Mouse (Mus musculus) midbrain, embryonic 10.5 days (tissue): ENCODE measurements around the gene Tns1. TPM values are rescaled to one million over a fixed set of nuclear protein-coding genes. Genes with fewer than 3 reads are reported as not detected.

Experiments
- DNase-seq: peaks from one replicate; pipeline ENCODE4 v3.0.0-alpha.2; 2017; ENCODE audit warnings: low spot score
- H3K27ac ChIP-seq: fragments of 300-500 bp; sonication (generic); replicated peaks from 2 replicates; pipeline ENCODE4 v1.5.1; 2016; ENCODE audit warnings: mild to moderate bottlenecking
- H3K27me3 ChIP-seq: fragments of 300-500 bp; sonication (generic); 2 replicates; pipeline ENCODE4 v1.6.1; 2016; ENCODE audit warnings: low read depth, mild to moderate bottlenecking; ENCODE audit not compliant: poor library complexity, severe bottlenecking
- H3K36me3 ChIP-seq: fragments of 300-500 bp; sonication (generic); 2 replicates; pipeline ENCODE4 v1.6.1; 2016; ENCODE audit warnings: mild to moderate bottlenecking, moderate library complexity
- H3K4me1 ChIP-seq: fragments of 300-500 bp; sonication (generic); 2 replicates; pipeline ENCODE4 v1.6.1; 2016
- H3K4me3 ChIP-seq: fragments of 300-500 bp; sonication (generic); 2 replicates; pipeline ENCODE4 v1.5.1; 2016; ENCODE audit warnings: mild to moderate bottlenecking, moderate library complexity
- H3K9me3 ChIP-seq: fragments of 300-500 bp; sonication (generic); replicated peaks from 2 replicates; pipeline ENCODE4 v1.6.1; 2016; ENCODE audit warnings: mild to moderate bottlenecking
- WGBS: fragments of 180-500 bp; shearing (Covaris S2); methylation state at CpG from one replicate; pipeline ENCODE4 v1.1.7; 2016; 5-methylcytosine and 5-hydroxymethylcytosine counted together
- polyA plus RNA-seq: library from polyadenylated mRNA; unstranded; fragments of >200 nt; fragmentation: Nextera tagmentation; extraction: Ambion mirVana; gene quantifications from 2 replicates; pipeline ENCODE4 v1.2.1, GENCODE M21; 2016

Gene Tns1
- polyA plus RNA-seq, 1 experiment from 2014 or later, result 10.3 TPM

- no peak for DNase-seq
- no peaks in the 10 kb centered on the region for H3K9me3 ChIP-seq
- no peak overlapping the region; the same call in 1 of the 2 replicates for H3K27ac ChIP-seq
- no peak overlapping the region for H3K4me3 ChIP-seq
- H3K27me3 ChIP-seq, result peaks cover 3% of the 10 kb centered on the region
- no peaks in the 10 kb centered on the region for H3K36me3 ChIP-seq
- peaks cover 37% of the 10 kb centered on the region for H3K4me1 ChIP-seq
- WGBS, result 29% methylated on average over 5 of the region's 5 CpGs
Measured at GRCm38 (mm10) chr1:73970161-73970730, 154.0 kb downstream of the Tns1 start.

- Histone ChIP-seq H3K27me3 (peaks cover 5% of the 10 kb centered on the region), H3K27ac (peak overlapping the region; percentile 61), H3K36me3 (no peaks in the 10 kb centered on the region), H3K4me1 (peaks cover 35% of the 10 kb centered on the region), H3K9me3 (no peaks in the 10 kb centered on the region), H3K4me3 (peak overlapping the region; percentile 11; the same call in 1 of the 2 replicates)
- 12% methylated on average over 13 of the region's 13 CpGs for WGBS
- DNase-seq, result peak; percentile 37
Measured at GRCm38 (mm10) chr1:73968712-73969511, 155.3 kb downstream of the Tns1 start.

GRCm38 (mm10) chr1:73966411-73967238 is 157.6 kb downstream of the Tns1 start:
- Histone ChIP-seq H3K36me3 (no peaks in the 10 kb centered on the region), H3K27me3 (peaks cover 9% of the 10 kb centered on the region), H3K27ac (no peak overlapping the region), H3K9me3 (no peaks in the 10 kb centered on the region), H3K4me1 (peaks cover 54% of the 10 kb centered on the region), H3K4me3 (no peak overlapping the region)
- 72% methylated on average over 12 of the region's 12 CpGs for WGBS
- DNase-seq, result no peak

GRCm38 (mm10) chr1:73964151-73964743 is 160.0 kb downstream of the Tns1 start:
- Histone ChIP-seq H3K9me3 (no peaks in the 10 kb centered on the region), H3K27me3 (peaks cover 6% of the 10 kb centered on the region; the same call in 1 of the 2 replicates), H3K4me3 (no peak overlapping the region), H3K36me3 (no peaks in the 10 kb centered on the region), H3K4me1 (peaks cover 47% of the 10 kb centered on the region), H3K27ac (0 out of 2 replicates have a peak overlapping the region, but pooled peaks have one; percentile 72)
- DNase-seq, result no peak
- WGBS, result 84% methylated on average over 5 of the region's 5 CpGs

GRCm38 (mm10) chr1:73963626-73964025 is 160.6 kb downstream of the Tns1 start:
- Histone ChIP-seq H3K36me3 (no peaks in the 10 kb centered on the region), H3K4me3 (no peak overlapping the region), H3K9me3 (no peaks in the 10 kb centered on the region), H3K27me3 (peaks cover 6% of the 10 kb centered on the region; the same call in 1 of the 2 replicates), H3K27ac (peak overlapping the region; percentile 72), H3K4me1 (peaks cover 42% of the 10 kb centered on the region)
- WGBS, result 49% methylated on average over 8 of the region's 8 CpGs
- no peak for DNase-seq

GRCm38 (mm10) chr1:73962668-73963371 is 161.4 kb downstream of the Tns1 start:
- no peaks in the 10 kb centered on the region for H3K36me3 ChIP-seq
- H3K27me3 ChIP-seq, result peaks cover 6% of the 10 kb centered on the region; the same call in 1 of the 2 replicates
- H3K4me3 ChIP-seq, result peak overlapping the region; percentile 20; the same call in 1 of the 2 replicates
- WGBS, result 16% methylated on average over 11 of the region's 12 CpGs
- peak overlapping the region; percentile 72 for H3K27ac ChIP-seq
- peaks cover 42% of the 10 kb centered on the region for H3K4me1 ChIP-seq
- no peaks in the 10 kb centered on the region for H3K9me3 ChIP-seq
- DNase-seq, result peak; percentile 79

GRCm38 (mm10) chr1:73962049-73962448 is 162.2 kb downstream of the Tns1 start:
- H3K4me1 ChIP-seq, result peaks cover 40% of the 10 kb centered on the region

GRCm38 (mm10) chr1:73959758-73960157 is 164.5 kb downstream of the Tns1 start:
- Histone ChIP-seq H3K27ac (no peak overlapping the region), H3K9me3 (no peaks in the 10 kb centered on the region), H3K27me3 (peaks cover 6% of the 10 kb centered on the region; the same call in 1 of the 2 replicates), H3K4me3 (no peak overlapping the region), H3K4me1 (peaks cover 46% of the 10 kb centered on the region), H3K36me3 (no peaks in the 10 kb centered on the region)
- DNase-seq, result no peak
- 92% methylated on average over 10 of the region's 10 CpGs for WGBS

More at GRCm38 (mm10) chr1:73962049-73962448, 162.2 kb downstream of the Tns1 start:
- Histone ChIP-seq H3K27ac (no peak overlapping the region), H3K9me3 (no peaks in the 10 kb centered on the region), H3K27me3 (peaks cover 6% of the 10 kb centered on the region; the same call in 1 of the 2 replicates), H3K4me3 (no peak overlapping the region), H3K36me3 (no peaks in the 10 kb centered on the region)
- 88% methylated on average over 5 of the region's 5 CpGs for WGBS
- no peak for DNase-seq

- no peaks in the 10 kb centered on the region for H3K36me3 ChIP-seq
- 80% methylated on average over 6 of the region's 6 CpGs for WGBS
- peaks cover 6% of the 10 kb centered on the region; the same call in 1 of the 2 replicates for H3K27me3 ChIP-seq
- no peak overlapping the region for H3K27ac ChIP-seq
- H3K4me3 ChIP-seq, result no peak overlapping the region
- no peaks in the 10 kb centered on the region for H3K9me3 ChIP-seq
- H3K4me1 ChIP-seq, result peaks cover 50% of the 10 kb centered on the region
- DNase-seq, result no peak
Measured at GRCm38 (mm10) chr1:73959344-73959743, 164.9 kb downstream of the Tns1 start.

GRCm38 (mm10) chr1:73958210-73958983 is 165.9 kb downstream of the Tns1 start:
- Histone ChIP-seq H3K4me1 (peaks cover 49% of the 10 kb centered on the region), H3K9me3 (no peaks in the 10 kb centered on the region), H3K36me3 (peaks cover 4% of the 10 kb centered on the region; the same call in 1 of the 2 replicates), H3K27ac (no peak overlapping the region), H3K27me3 (no peaks in the 10 kb centered on the region; the same call in none of the 2 replicates), H3K4me3 (no peak overlapping the region)
- DNase-seq, result no peak
- 44% methylated on average over 9 of the region's 9 CpGs for WGBS

GRCm38 (mm10) chr1:73957428-73957827 is 166.8 kb downstream of the Tns1 start:
- Histone ChIP-seq H3K4me3 (no peak overlapping the region), H3K4me1 (peaks cover 43% of the 10 kb centered on the region), H3K27me3 (no peaks in the 10 kb centered on the region; the same call in none of the 2 replicates), H3K36me3 (peaks cover 7% of the 10 kb centered on the region; the same call in 1 of the 2 replicates), H3K27ac (no peak overlapping the region), H3K9me3 (no peaks in the 10 kb centered on the region)
- no peak for DNase-seq
- 86% methylated on average over 4 of the region's 4 CpGs for whole genome bisulfite sequencing
